Comparison of ENCODE assay signal across 8 mouse cellular contexts in the genomic region with DNA sequence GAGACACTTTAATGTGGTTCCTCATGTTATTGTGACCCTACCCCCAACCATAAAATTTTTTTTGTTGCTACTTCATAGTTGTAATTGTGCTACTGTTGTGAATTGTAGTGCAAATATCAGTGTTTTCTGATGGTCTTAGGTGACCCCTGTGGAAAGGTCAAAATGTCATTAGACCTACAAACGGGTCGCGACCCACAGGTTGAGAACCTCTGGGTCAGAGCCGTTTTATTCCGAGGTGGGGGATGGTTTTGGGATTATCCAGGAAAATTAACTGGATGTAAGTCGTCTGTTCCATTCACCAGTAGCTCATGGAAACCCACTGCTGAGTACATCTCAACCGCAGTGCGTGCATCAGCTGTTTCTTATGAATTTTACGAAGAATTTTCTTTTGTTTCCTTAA. TPM values are rescaled to one million over a fixed set of nuclear protein-coding genes. Genes with fewer than 3 reads are reported as not detected.
DNase-seq lines count a peak whose midpoint lies in the region; ATAC-seq and TF ChIP-seq lines count a peak whose summit lies in the region.

No protein-coding gene starts in this region.

- no peaks in the 10 kb centered on the region for H3K36me3 ChIP-seq in neural tube, embryonic 11.5 days (ENCODE audit: control insufficient read depth, insufficient read depth, low read length)
- H3K36me3 ChIP-seq in liver, embryonic 12.5 days: no peaks in the 10 kb centered on the region
- H3K36me3 ChIP-seq in stomach, embryonic 16.5 days (ENCODE audit: control insufficient read depth, insufficient read depth, low read length): no peaks in the 10 kb centered on the region

- no peaks in the 10 kb centered on the region for H3K4me1 ChIP-seq in neural tube, embryonic 11.5 days (ENCODE audit: control insufficient read depth, insufficient read depth, low read length)
- peaks cover 19% of the 10 kb centered on the region; the same call in 1 of the 2 replicates for H3K4me1 ChIP-seq in liver, embryonic 12.5 days
- no peaks in the 10 kb centered on the region for H3K4me1 ChIP-seq in stomach, embryonic 16.5 days (ENCODE audit: control insufficient read depth, insufficient read depth, low read length)

- no peak for TF ChIP-seq CTCF in gastrocnemius, adult 2 months (IDR thresholded peaks at IDR 0.05)

- H3K4me3 ChIP-seq in gastrocnemius, adult 2 months: peak overlapping the region; percentile 71
- no peak overlapping the region for H3K4me3 ChIP-seq in neural tube, embryonic 11.5 days (ENCODE audit: low read depth, low read length)
- H3K4me3 ChIP-seq in liver, embryonic 12.5 days: peak overlapping the region; percentile 65
- H3K4me3 ChIP-seq in stomach, embryonic 16.5 days (replicated peaks; ENCODE audit: low read length): peak overlapping the region; percentile 82

- ATAC-seq in neural tube, embryonic 11.5 days (ENCODE audit: insufficient read depth, low FRiP score, low TSS enrichment): no peak
- ATAC-seq in liver, embryonic 12.5 days: no peak
- no peak for ATAC-seq in stomach, embryonic 16.5 days (ENCODE audit: insufficient read depth, low FRiP score)

- H3K27me3 ChIP-seq in neural tube, embryonic 11.5 days (ENCODE audit: control insufficient read depth, insufficient read depth, low read length): 0 out of 2 replicates have a peak, but pooled peaks cover 2% of the 10 kb centered on the region
- peaks cover 6% of the 10 kb centered on the region for H3K27me3 ChIP-seq in liver, embryonic 12.5 days (replicated peaks)
- no peaks in the 10 kb centered on the region for H3K27me3 ChIP-seq in stomach, embryonic 16.5 days (ENCODE audit: control insufficient read depth, insufficient read depth, low read length)

- DNase-seq in gastrocnemius, adult 2 months: no peak
- DNase-seq in gastrocnemius, postnatal 25 days: no peak
- DNase-seq in neural tube, embryonic 11.5 days (ENCODE audit: low spot score): no peak
- no peak for DNase-seq in neural tube, embryonic 10.5 days (ENCODE audit: extremely low spot score, low spot score)
- DNase-seq in urinary bladder, adult 2 months (ENCODE audit: low spot score): no peak
- no peak for DNase-seq in right cerebral cortex, adult 2 months (ENCODE audit: low spot score in 2 of 2)

- H3K9me3 ChIP-seq in neural tube, embryonic 11.5 days (ENCODE audit: control insufficient read depth, low read length): no peaks in the 10 kb centered on the region
- H3K9me3 ChIP-seq in liver, embryonic 12.5 days (replicated peaks): no peaks in the 10 kb centered on the region
- H3K9me3 ChIP-seq in stomach, embryonic 16.5 days (replicated peaks; ENCODE audit: control insufficient read depth, low read length): no peaks in the 10 kb centered on the region

- 59% methylated on average over 9 of the region's 9 CpGs for WGBS in neural tube, embryonic 11.5 days
- WGBS in liver, embryonic 12.5 days (ENCODE audit: insufficient replicate concordance): 54% methylated on average over 9 of the region's 9 CpGs
- WGBS in stomach, embryonic 16.5 days: 61% methylated on average over 9 of the region's 9 CpGs

- intact Hi-C loops in gastrocnemius, adult 2 months (cut with DNase I): no loop called here

- no peak overlapping the region for H3K9ac ChIP-seq in neural tube, embryonic 11.5 days (ENCODE audit: low read length)
- H3K9ac ChIP-seq in liver, embryonic 12.5 days: peak overlapping the region; percentile 46; the same call in 1 of the 2 replicates
- H3K9ac ChIP-seq in stomach, embryonic 16.5 days (ENCODE audit: low read length): peak overlapping the region; percentile 87; the same call in 1 of the 2 replicates

- peak overlapping the region; percentile 85; the same call in 1 of the 2 replicates for H3K27ac ChIP-seq in gastrocnemius, adult 2 months
- H3K27ac ChIP-seq in neural tube, embryonic 11.5 days (ENCODE audit: low read depth, low read length): no peak overlapping the region
- H3K27ac ChIP-seq in liver, embryonic 12.5 days: no peak overlapping the region
- H3K27ac ChIP-seq in stomach, embryonic 16.5 days (ENCODE audit: low read length): no peak overlapping the region

- peak overlapping the region; percentile 7; the same call in 1 of the 2 replicates for H3K4me2 ChIP-seq in neural tube, embryonic 11.5 days (ENCODE audit: low read depth)
- H3K4me2 ChIP-seq in liver, embryonic 12.5 days: peak overlapping the region; percentile 94
- H3K4me2 ChIP-seq in stomach, embryonic 16.5 days (ENCODE audit: low read depth, low read length): peak overlapping the region; percentile 94

RNA-seq across cellular contexts. Expression of a gene that starts 1.7 kb away (rescaled TPM):
- total RNA-seq in gastrocnemius, adult 2 months (2021): under 1 TPM; 0.59 to 0.84 TPM
- 1 to 10 TPM in 1 of 2 experiments, under 1 TPM in 1; 0.61 to 1.2 TPM for total RNA-seq in gastrocnemius, postnatal 25 days (2021)
- polyA plus RNA-seq in neural tube, embryonic 11.5 days (2014; fragmentation: Nextera tagmentation; extraction: Ambion mirVana): 3.6 and 4.0 TPM in 2 replicates
- 2.3 and 3.0 TPM in 2 replicates for polyA plus RNA-seq in liver, embryonic 12.5 days (2016; fragmentation: Nextera tagmentation; extraction: Ambion mirVana)
- 12.5 and 13.2 TPM in 2 replicates for polyA plus RNA-seq in stomach, embryonic 16.5 days (2015; fragmentation: Nextera tagmentation; extraction: Ambion mirVana)
- polyA plus RNA-seq in urinary bladder, adult 2 months (2012; rRNA removed): 10.9 and 11.2 TPM in 2 replicates

RNA-seq across cellular contexts. Expression of a gene that starts 27.8 kb away (rescaled TPM):
- total RNA-seq in gastrocnemius, adult 2 months (2021): not detected
- not detected for total RNA-seq in gastrocnemius, postnatal 25 days (2021)
- polyA plus RNA-seq in neural tube, embryonic 11.5 days (2014; fragmentation: Nextera tagmentation; extraction: Ambion mirVana): 0.13 TPM in 1 of 2 replicates, not detected in the other
- polyA plus RNA-seq in liver, embryonic 12.5 days (2016; fragmentation: Nextera tagmentation; extraction: Ambion mirVana): 0.13 TPM in 1 of 2 replicates, not detected in the other
- polyA plus RNA-seq in stomach, embryonic 16.5 days (2015; fragmentation: Nextera tagmentation; extraction: Ambion mirVana): 11.2 and 16.2 TPM in 2 replicates
- 22.2 and 24.8 TPM in 2 replicates for polyA plus RNA-seq in urinary bladder, adult 2 months (2012; rRNA removed)

Comparison
In these comparisons a context has a peak if more than half of its experiments do, and no peak if none do; other contexts are left out.
1. H3K4me2 ChIP-seq: peak in every context shown above with its lines; median percentile 94 in liver, embryonic 12.5 days; 94 in stomach, embryonic 16.5 days; 7 in neural tube, embryonic 11.5 days.
2. RNA of a gene that starts 27.8 kb away (polyA plus RNA-seq): 22.2 to 24.8 TPM in urinary bladder, adult 2 months and 11.2 to 16.2 TPM in stomach, embryonic 16.5 days; 0.13 TPM in neural tube, embryonic 11.5 days and 0.13 TPM in liver, embryonic 12.5 days; every median in the first group is over 10 times any median in the second.